Mouse (Mus musculus): ENCODE results near the gene Lhfp.

DNA sequence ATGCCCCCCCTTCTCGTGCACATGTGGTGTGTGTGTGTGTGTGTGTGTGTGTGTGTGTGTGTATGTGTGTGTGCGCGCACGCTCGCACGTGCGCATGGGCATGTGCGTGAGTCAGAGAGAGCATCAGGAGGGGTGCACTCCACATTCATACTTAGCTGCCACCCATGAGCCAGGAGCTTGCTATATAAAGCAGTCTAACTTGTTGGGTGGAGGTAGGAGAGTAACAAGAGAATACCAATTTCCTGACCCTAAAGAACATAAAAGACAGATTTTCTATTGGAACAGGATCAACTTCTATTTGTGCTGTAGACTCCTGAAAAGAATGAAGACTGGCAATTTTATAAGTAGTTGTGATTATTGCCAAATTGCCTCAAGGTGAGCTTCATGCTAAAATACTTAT lies 39.4 kb downstream of the Lhfp start:
- TF ChIP-seq CTCF (IDR thresholded peaks at IDR 0.05; ENCODE audit: borderline replicate concordance, insufficient read depth, low read length) (no peak), POLR2A (IDR thresholded peaks at IDR 0.05; ENCODE audit: low read depth, low read length) (no peak)
